Mouse (Mus musculus) intestine, embryonic 16.5 days (tissue): Measurements from ENCODE around the gene Aqp11. TPM values are rescaled to one million over a fixed set of nuclear protein-coding genes. Genes with fewer than 3 reads are reported as not detected.

Experiments
- ATAC-seq: fragments of 200-750 bp; cut with Nextera tagmentation; 2 replicates; pipeline ENCODE4 v1.8.0; 2017; ENCODE audit warnings: moderate TSS enrichment, moderate library complexity
- H3K27ac ChIP-seq: fragments of 300-500 bp; sonication (generic); 2 replicates; pipeline ENCODE4 v1.5.1; 2014; ENCODE audit warnings: mild to moderate bottlenecking, low read length
- H3K27me3 ChIP-seq: fragments of 300-500 bp; sonication (generic); replicated peaks from 2 replicates; pipeline ENCODE4 v1.6.1; 2014; ENCODE audit warnings: low read length, control low read depth, mixed read lengths; ENCODE audit not compliant: control insufficient read depth, insufficient read depth
- H3K36me3 ChIP-seq: fragments of 300-500 bp; sonication (generic); 2 replicates; pipeline ENCODE4 v1.6.1; 2014; ENCODE audit warnings: low read length, control low read depth; ENCODE audit not compliant: control insufficient read depth, insufficient read depth
- H3K4me1 ChIP-seq: fragments of 300-500 bp; sonication (generic); 2 replicates; pipeline ENCODE4 v1.6.1; 2014; ENCODE audit warnings: low read length, control low read depth, mixed read lengths; ENCODE audit not compliant: control insufficient read depth, insufficient read depth
- H3K4me2 ChIP-seq: fragments of 300-500 bp; sonication (generic); 2 replicates; pipeline ENCODE4 v1.6.1; 2014; ENCODE audit warnings: low read depth, low read length, control low read depth
- H3K4me3 ChIP-seq: fragments of 300-500 bp; sonication (generic); 2 replicates; pipeline ENCODE4 v1.5.1; 2014; ENCODE audit warnings: mild to moderate bottlenecking, low read length
- H3K9ac ChIP-seq: fragments of 300-500 bp; sonication (generic); 2 replicates; pipeline ENCODE4 v1.6.1; 2014; ENCODE audit warnings: low read depth, low read length
- H3K9me3 ChIP-seq: fragments of 300-500 bp; sonication (generic); 2 replicates; pipeline ENCODE4 v1.6.1; 2016; ENCODE audit warnings: low read length, control low read depth; ENCODE audit not compliant: control insufficient read depth
- whole genome bisulfite sequencing: fragments of 180-500 bp; shearing (Covaris S2); extraction: QIAGEN DNeasy Blood & Tissue Kit; methylation state at CpG from one replicate; pipeline ENCODE4 v1.1.7; 2014; 5-methylcytosine and 5-hydroxymethylcytosine counted together
- polyA plus RNA-seq: library from polyadenylated mRNA; unstranded; fragments of >200 nt; fragmentation: Nextera tagmentation; extraction: Ambion mirVana; gene quantifications from 2 replicates; pipeline ENCODE4 v1.2.1, GENCODE M21; 2015

Gene Aqp11
- polyA plus RNA-seq, 1 experiment from 2014 or later, result 93.4 TPM

GRCm38 (mm10) chr7:97695441-97695840, 42.6 kb downstream of the Aqp11 start:
- Histone ChIP-seq H3K27me3 (no peaks in the 10 kb centered on the region), H3K4me2 (peak overlapping the region; percentile 66; the same call in 1 of the 2 replicates), H3K4me3 (no peak overlapping the region), H3K4me1 (peaks cover 10% of the 10 kb centered on the region), H3K36me3 (no peaks in the 10 kb centered on the region), H3K9ac (no peak overlapping the region), H3K9me3 (no peaks in the 10 kb centered on the region), H3K27ac (no peak overlapping the region)
- WGBS, result 96% methylated on average over 1 of the region's 1 CpGs
- no peak for ATAC-seq

- no peak for ATAC-seq
- H3K9ac ChIP-seq, result no peak overlapping the region
- H3K9me3 ChIP-seq, result no peaks in the 10 kb centered on the region
- H3K27me3 ChIP-seq, result no peaks in the 10 kb centered on the region
- H3K4me3 ChIP-seq, result no peak overlapping the region
- 0 out of 2 replicates have a peak, but pooled peaks cover 4% of the 10 kb centered on the region for H3K36me3 ChIP-seq
- H3K4me2 ChIP-seq, result no peak overlapping the region
- no peak overlapping the region for H3K27ac ChIP-seq
- 82% methylated on average over 2 of the region's 2 CpGs for WGBS
- H3K4me1 ChIP-seq, result no peaks in the 10 kb centered on the region
These were observed 50.3 kb downstream of the Aqp11 start for GRCm38 (mm10) chr7:97687831-97688230.

GRCm38 (mm10) chr7:97679239-97679638, 58.9 kb downstream of the Aqp11 start:
- H3K27ac ChIP-seq, result no peak overlapping the region
- no peak overlapping the region for H3K4me2 ChIP-seq
- H3K36me3 ChIP-seq, result peaks cover 3% of the 10 kb centered on the region; the same call in 1 of the 2 replicates
- WGBS, result 29% methylated on average over 1 of the region's 1 CpGs
- no peak overlapping the region for H3K4me3 ChIP-seq
- H3K27me3 ChIP-seq, result no peaks in the 10 kb centered on the region
- H3K9me3 ChIP-seq, result no peaks in the 10 kb centered on the region
- H3K4me1 ChIP-seq, result no peaks in the 10 kb centered on the region
- H3K9ac ChIP-seq, result no peak overlapping the region
- ATAC-seq, result no peak

Other genes with a start within 250 kb of the Aqp11 start
- 78.6 and 81.8 TPM in 2 replicates for gene Aamdc, start 158.8 kb downstream of the Aqp11 start, polyA plus RNA-seq
- 11.9 and 16.0 TPM in 2 replicates for gene Rsf1, start 158.4 kb downstream of the Aqp11 start, polyA plus RNA-seq
- 136 and 152 TPM in 2 replicates for gene Clns1a, start 41.7 kb downstream of the Aqp11 start, polyA plus RNA-seq
- gene Pak1, start 50.3 kb upstream of the Aqp11 start, polyA plus RNA-seq, result 35.8 and 36.3 TPM in 2 replicates
- not detected in 2 replicates for gene Gdpd4, start 181.7 kb upstream of the Aqp11 start, polyA plus RNA-seq